Mouse (Mus musculus) heart, embryonic 16.5 days (tissue): ENCODE measurements around the gene Phf2. TPM values are rescaled to one million over a fixed set of nuclear protein-coding genes. Genes with fewer than 3 reads are reported as not detected.

ENCODE experiments used
- ATAC-seq: fragments of 200-750 bp; cut with Nextera tagmentation; replicated peaks from 2 replicates; pipeline ENCODE4 v1.8.0; 2017; ENCODE audit warnings: moderate number of reproducible peaks; ENCODE audit not compliant: insufficient read depth, low FRiP score; ENCODE audit errors: extremely low read depth
- H3K27ac ChIP-seq: fragments of 300-500 bp; sonication (generic); 2 replicates; pipeline ENCODE4 v1.5.1; 2014; ENCODE audit warnings: mild to moderate bottlenecking, low read length, control low read depth, moderate library complexity
- H3K27me3 ChIP-seq: fragments of 300-500 bp; sonication (generic); 2 replicates; pipeline ENCODE4 v1.6.1; 2014; ENCODE audit warnings: low read length, mixed read lengths; ENCODE audit not compliant: control insufficient read depth, insufficient read depth
- H3K36me3 ChIP-seq: fragments of 300-500 bp; sonication (generic); 2 replicates; pipeline ENCODE4 v1.6.1; 2014; ENCODE audit not compliant: control insufficient read depth, insufficient read depth
- H3K4me1 ChIP-seq: fragments of 300-500 bp; sonication (generic); 2 replicates; pipeline ENCODE4 v1.6.1; 2014; ENCODE audit warnings: low read length, mixed read lengths; ENCODE audit not compliant: control insufficient read depth, insufficient read depth
- H3K4me2 ChIP-seq: fragments of 300-500 bp; sonication (generic); 2 replicates; pipeline ENCODE4 v1.6.1; 2014; ENCODE audit warnings: low read depth, mild to moderate bottlenecking, control low read depth, low read length
- H3K4me3 ChIP-seq: fragments of 300-500 bp; sonication (generic); 2 replicates; pipeline ENCODE4 v1.5.1; 2014; ENCODE audit warnings: mild to moderate bottlenecking, control low read depth, low read length
- H3K9ac ChIP-seq: fragments of 300-500 bp; sonication (generic); 2 replicates; pipeline ENCODE4 v1.6.1; 2014; ENCODE audit warnings: low read length, control low read depth
- H3K9me3 ChIP-seq: fragments of 300-500 bp; sonication (generic); replicated peaks from 2 replicates; pipeline ENCODE4 v1.6.1; 2016; ENCODE audit warnings: low read length; ENCODE audit not compliant: control insufficient read depth
- WGBS: fragments of 180-500 bp; shearing (Covaris S2); extraction: QIAGEN DNeasy Blood & Tissue Kit; methylation state at CpG from one replicate; pipeline ENCODE4 v1.1.7; 2014; 5-methylcytosine and 5-hydroxymethylcytosine counted together
- polyA plus RNA-seq: library from polyadenylated mRNA; unstranded; fragments of >200 nt; fragmentation: Nextera tagmentation; extraction: Ambion mirVana; gene quantifications from 2 replicates; pipeline ENCODE4 v1.2.1, GENCODE M21; 2015

The Phf2 gene
- polyA plus RNA-seq, 1 experiment from 2014 or later: 4.4 TPM

DNA sequence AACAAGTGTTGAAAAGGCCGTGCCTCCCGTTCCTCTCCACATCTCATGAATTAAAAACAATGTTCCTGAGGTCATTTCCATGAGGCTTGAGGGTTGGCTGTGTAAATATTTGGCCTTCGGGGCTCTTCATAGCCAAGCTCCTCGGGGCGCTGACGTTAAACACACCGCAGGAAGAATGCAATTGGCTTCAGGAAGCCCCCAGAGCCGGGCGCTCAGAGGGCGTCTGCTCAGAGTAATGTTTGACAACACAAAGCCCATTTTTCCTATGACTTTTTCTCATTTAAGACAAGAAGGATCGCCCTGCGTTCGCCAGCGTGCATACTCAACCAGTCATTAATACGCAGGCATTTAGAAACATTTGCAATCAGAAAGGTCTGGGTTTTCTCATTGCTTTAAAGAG is 114.2 kb downstream of the Phf2 start:
- Histone ChIP-seq H3K27me3 (no peaks in the 10 kb centered on the region), H3K4me1 (no peaks in the 10 kb centered on the region), H3K27ac (no peak overlapping the region), H3K9me3 (no peaks in the 10 kb centered on the region), H3K36me3 (no peaks in the 10 kb centered on the region), H3K4me3 (no peak overlapping the region), H3K9ac (no peak overlapping the region), H3K4me2 (no peak overlapping the region)
- no peak for ATAC-seq
- WGBS: 60% methylated on average over 15 of the region's 15 CpGs

Other genes starting within 250 kb of the Phf2 start
- 4.8 and 5.2 TPM in 2 replicates for gene Ptpdc1, start 245.5 kb downstream of the Phf2 start, polyA plus RNA-seq
- gene Barx1, start 208.1 kb downstream of the Phf2 start, polyA plus RNA-seq: 0.17 and 0.33 TPM in 2 replicates
- 17.2 and 18.3 TPM in 2 replicates for gene Fam120a, start 96.9 kb upstream of the Phf2 start, polyA plus RNA-seq